Mouse (Mus musculus) right cerebral cortex, adult 2 months (tissue): ENCODE results near the gene Rap2a.

Experiments
- DNase-seq, 2 experiments: peaks; one replicate each; pipeline ENCODE4 v3.0.0; 2021 to 2022; ENCODE audit warnings: low spot score in 2 of 2

Gene Rap2a

DNA sequence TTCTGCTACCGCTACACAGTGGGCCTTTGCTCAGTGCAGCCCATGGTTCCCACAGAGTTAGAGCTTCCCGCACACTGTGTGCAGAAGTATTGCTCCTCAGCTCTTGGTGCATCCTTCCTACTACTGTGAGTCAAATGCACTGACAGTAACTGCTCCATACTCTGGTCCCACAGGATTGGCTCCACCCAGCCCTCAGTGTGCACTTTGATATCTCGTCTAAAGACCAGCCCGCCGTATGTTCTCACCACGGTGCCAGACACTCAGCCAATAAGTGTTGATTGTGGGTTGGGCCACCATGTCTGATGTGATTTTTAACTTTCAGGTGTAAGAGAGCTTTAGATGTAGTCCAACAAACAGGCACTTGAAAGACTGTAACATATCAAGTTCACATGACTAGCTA lies 21.4 kb downstream of the Rap2a start:
- no peak for DNase-seq

DNA sequence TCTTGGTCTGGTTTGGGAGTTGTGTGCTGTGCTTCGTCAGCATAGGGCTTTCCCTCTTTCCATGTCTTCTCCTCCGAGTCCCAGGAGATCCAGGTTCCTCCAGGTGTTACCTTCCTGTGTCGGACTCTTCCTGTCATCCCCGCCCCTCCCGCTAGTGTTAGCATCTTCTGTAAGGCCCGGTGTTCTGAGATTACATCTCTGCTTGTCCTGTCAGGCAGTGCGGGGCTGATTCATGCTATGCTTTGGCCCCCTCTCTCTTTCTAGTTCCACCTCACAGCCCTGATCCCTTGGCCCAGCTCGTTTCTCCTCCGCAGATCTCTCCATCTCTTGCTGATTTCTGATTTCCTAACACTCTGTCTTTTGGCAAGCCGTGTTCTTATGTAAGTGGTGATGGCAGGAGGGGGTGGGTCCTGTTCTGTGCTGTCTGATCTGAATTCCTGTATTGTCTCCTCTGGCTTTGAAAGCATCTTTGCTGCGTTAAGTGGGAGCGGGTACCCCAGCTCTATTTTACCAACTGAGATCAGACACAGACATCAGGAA lies 21.8 kb downstream of the Rap2a start:
- DNase-seq = peak in 1 of 2 experiments; percentile 56

DNA sequence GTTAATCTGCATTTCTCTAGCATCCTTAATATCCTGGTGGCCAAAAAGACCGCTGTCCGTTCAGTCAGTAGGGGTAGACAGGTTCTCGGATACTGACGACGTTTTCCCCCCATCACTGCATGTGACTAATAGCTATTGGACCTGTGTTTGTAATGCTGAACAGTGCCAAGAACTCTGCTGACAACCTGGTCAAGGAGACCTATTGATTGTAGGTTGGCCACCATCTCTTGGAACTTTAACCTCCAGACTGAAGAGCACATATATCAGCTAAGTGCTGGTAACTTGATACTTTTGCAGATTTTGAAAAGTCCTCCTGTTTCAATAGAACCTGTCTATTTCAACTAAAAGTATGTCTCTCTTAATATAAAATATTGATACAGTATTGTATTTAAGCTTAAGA lies 22.5 kb downstream of the Rap2a start:
- no peak for DNase-seq

DNA sequence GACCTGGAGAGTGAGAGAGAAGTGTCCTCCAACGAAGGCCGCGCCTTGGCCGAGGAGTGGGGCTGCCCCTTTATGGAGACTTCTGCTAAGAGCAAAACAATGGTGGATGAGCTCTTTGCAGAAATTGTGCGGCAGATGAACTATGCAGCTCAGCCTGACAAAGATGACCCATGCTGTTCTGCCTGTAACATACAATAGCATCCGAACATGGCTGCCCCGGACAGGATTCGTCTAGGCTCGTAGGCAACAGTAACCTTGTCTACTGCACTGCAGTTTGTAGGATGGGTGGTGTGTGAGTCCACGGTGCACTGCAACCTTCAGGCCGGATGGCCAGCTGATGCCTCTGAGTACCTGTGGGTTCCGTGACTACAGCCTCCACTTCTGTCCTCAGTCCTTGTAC lies 25.4 kb downstream of the Rap2a start:
- DNase-seq = no peak

DNA sequence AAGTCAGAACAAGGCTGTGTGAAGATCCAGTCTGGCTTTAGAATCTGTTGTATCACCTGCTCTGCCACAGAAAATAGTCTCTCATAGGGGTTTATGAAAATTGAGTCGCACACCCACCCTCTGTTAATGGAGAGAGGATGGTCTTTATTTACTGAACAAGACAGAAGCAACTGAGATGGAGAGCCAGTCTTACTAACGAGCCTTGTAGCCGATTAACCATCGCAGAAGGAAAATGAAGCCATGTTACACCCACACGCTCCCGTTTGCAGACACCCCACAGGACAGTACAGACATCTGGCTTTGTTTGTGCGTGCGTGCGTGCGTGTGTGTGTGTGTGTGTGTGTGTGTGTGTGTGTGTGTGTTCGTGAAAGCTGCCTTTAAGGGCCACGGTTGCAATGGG lies 26.2 kb downstream of the Rap2a start:
- no peak for DNase-seq

DNA sequence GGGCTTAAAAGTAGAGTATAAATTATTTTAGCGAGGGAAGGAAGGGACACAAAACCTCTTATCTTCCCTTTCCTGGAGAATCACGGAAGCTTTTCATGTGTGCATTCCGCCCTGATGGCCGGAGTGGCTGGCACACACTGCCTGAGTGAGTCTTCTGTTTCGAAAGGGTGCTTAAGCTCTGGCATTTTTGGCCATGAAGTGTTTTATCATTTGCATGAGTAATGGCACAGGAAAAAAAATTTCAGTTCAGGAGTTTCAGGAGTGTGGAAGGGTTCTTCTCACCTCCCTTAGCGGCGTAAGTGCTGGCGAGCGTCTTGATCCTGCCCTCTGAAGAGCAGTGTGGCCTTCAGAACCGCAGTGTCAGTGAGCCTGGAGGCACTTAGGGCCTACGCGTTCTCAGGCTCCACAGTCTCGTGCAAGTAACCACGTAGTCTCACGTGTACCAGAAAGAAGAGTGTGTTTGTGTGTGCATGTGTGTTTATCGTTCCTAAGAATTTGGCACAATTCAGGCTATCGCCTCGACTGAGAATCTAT lies 26.8 kb downstream of the Rap2a start:
- no peak for DNase-seq

DNA sequence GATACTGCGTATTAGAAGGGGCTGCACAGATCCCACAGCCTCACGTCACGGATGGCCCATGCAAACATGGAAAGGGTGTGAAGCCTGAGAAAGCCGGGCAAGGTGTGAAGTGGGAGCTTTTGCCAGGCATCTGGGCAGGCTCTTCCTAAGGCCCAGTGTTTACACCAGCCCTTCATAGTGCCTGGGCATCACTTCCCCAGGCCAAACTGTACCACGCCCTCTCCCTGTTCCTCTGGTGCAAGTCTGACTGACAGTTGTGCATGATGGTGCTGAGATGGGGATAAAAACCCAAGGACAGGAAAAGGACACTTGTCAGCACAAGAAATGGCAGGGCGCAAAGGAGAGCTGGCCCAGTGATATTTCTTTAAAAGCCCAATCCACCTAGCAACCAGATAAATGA lies 27.7 kb downstream of the Rap2a start:
- DNase-seq = no peak

DNA sequence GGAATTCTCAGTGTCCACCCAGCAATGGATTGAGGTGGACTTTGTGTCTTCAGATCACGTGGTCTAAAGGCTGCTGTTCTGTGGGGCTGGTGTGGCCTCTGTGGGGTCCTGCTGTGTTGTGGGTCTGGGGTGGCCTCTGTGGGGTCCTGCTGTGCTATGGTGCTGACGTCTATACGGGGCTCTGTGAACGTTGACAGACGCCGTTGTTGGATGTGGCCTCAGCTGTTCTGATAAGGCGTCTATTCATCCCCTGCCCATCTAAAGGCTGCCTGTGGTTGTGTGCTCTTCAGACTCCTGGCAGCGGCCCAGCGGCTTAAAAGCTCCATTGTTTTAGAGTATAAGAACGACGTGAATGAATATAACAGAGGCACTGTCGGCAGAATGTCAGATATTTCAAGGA lies 29.3 kb downstream of the Rap2a start:
- DNase-seq = no peak

DNA sequence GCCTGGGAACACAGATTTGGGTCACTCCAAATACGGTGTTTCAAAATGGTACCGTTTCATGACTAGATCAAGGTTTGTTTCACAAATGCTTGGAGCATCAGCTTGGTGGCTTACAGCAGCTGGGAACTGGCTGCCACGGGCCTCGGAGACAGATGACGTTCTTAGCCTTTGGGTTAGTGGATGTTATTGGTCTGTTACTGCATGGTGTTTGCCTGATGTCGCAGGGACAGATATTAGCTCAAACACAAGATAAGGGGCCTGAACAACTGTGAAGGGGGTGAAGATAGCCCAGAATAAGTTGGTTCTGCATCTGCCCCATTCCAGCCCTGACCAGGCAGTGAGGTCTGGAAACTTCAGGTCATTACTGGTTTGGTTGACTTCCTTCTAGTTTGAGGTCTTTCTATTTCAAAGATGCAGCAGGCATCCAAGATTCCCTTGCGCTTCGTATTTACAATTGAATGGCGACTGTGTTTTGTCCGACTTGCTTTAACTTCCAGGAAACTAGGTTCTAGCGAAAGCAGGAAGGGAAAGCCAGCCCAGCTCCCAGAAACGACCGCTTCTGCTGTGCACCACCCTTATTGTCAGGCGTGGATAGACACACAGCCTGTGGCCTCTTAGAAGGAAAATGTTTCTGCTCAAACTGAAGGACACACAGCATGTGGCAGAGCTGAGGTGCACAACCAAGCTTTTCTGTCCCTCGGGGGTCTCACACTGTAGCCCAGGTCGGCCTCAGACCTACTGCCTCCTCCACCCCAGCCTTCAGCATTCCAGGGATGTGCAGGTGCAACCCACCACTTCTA lies 30.5 kb downstream of the Rap2a start:
- no peak for DNase-seq

DNA sequence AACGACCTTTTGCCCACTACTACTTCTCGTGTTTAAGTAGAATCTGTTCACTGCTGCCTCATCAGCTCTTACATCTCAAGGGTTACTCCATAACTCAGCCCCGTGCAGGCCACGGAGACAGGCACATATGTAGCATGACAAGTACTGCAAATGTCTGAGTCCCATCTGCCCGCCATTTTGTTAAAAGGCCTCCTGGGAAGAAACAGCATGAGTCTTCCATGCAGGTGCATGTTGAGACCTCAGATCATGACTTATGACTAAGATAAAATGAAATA lies 31.1 kb downstream of the Rap2a start:
- no peak for DNase-seq

DNA sequence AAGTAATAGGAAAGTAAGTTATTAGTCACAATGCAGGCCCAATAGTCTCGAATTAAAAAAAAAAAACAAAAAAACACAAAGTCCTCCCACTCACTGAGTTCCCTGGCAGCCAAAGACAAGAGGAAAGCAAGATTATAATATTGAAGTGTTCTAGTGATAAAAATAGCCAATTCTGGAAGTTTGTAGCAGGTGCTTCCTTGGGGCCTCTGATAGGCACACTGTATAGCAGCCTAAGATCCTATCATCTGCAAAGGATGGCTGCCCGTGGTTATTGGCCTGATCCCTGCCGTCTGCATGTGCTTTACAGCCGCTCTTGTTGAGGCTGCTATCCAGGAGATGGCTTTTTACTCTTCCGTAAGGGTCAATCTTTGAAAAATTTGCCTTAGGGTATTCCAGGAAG lies 33.6 kb downstream of the Rap2a start:
- DNase-seq = no peak

DNA sequence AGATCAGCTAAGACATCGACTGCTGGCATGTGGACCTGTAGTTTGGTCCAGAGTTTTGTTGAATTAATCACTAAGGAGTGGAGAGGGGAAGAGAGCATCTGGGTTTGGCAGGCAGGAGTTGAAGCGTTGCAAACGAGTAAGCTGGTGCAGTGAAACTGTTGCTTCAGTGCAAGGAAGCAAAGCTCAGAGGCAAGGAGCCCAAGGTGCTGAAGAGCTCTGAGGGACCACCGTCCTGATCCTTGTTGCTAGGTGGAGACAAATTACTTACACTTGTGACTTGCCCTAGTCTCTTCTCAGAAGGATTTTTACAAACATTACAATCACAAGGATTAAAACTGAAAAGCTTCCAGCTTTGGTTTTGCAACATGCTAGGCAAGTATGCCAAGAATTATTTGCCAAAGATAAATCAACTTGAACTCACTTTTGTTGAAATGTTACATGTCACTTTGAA lies 36.6 kb downstream of the Rap2a start:
- DNase-seq = no peak

DNA sequence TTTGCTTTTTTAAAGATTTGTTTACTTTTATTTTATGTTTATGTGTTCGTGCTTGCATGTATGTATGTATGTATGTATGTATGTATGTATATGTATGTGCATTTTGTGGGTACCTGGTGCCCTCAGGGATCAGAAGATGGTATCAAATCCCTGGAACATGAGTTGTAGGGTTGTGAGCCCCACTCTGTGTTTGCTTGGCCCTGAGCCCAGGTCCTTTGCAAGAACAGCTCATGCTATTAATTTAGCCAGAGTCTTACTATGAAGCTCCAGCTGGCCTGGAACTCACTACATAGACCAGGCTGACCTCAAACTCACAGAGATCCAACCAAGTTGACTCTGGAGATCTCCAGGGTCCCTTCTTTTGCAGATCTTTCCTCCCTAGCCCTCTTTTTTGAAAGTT lies 37.1 kb downstream of the Rap2a start:
- no peak for DNase-seq

DNA sequence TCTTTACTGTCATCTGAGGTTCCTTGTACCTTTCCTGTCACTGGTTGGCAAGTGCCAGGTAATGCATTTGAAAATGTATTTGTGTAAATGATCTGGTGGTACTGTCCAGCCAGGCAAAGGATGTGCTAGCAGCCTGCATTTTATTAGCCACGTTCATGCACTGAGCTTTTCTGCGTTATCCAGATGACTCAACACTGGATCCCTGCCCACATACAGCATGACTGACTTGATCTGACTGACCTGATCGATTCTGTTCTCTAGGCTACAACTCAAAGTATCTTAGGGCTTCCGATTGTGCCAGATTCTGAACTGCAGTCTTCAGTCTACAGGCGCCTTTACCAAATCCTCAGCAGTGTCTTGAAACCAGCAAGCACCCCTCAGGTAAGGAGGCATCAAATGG lies 40.5 kb downstream of the Rap2a start:
- DNase-seq = no peak

DNA sequence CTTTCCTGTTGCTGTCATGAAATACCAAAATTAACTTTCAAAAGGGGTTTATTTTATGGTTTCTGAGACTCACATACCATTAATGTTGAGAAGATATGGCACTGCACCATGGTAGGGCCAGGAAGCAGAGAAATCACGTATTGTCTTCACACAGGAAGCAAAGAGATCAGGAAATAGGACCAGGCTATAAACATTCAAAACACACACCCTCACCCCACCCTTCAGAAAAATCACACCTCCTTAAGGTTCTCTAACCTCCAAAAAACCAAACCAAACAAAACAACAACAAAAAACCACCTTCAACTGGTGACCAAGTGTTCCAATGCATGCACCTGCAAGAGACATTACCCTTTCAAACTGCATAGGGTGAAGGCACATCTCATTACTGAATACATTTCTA lies 41.7 kb downstream of the Rap2a start:
- DNase-seq = no peak

DNA sequence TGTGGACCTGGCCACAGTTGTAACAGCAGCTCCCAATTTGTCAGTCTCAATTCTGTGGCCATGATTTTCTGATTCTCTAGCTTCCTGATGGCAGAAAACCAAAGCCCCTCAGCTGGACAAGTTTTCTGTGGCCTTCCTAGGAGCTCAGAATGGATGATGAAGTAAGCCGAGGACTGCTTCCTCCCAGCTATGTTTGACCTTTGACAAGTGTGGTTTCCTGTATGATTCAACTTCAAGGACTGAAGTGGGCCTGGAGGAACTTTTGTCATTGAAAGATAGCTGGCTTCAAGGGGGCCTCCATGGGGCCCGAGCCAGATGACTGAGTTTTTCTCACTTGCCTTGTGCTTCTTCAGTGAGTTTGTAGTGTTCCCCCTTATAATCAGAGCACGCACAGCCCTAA lies 42.6 kb downstream of the Rap2a start:
- no peak for DNase-seq

DNA sequence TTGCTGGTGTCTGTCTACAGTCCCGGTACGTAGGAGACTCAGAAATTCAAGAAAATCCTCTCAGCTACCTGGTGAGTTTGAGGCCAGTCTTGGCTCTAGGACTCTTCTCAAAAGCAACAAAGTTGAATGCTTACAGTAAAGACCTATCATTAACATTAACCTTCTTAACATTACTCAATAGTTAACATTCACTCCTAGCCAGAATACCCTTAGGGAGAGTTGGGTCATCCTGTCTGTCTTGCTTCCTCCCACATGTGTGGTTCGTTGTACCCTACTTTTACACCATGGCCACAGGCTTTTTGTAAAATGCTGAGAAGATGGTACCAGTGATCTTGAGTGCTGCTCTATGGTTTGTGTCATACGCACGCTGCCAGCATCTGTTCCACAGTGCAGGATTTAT lies 45.1 kb downstream of the Rap2a start:
- DNase-seq = no peak

DNA sequence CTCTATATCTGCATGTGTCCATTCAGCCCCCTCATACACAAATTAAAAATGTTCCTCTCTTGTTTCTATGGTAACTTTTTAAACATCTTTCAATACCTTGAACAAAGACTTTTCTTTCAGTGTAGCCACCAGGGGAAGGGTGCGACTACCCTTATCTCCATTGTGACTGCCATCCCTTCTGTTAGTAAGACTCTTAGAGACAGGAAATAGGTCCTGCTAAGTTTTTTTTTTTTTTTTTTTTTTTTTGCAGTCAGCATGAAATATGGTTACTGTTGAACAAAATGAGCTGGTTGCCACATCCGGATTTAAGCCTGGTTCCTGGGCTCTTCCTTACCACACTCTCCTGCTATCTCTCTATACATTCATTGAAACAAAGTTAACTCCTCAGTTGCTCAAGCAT lies 47.4 kb downstream of the Rap2a start:
- DNase-seq = no peak

DNA sequence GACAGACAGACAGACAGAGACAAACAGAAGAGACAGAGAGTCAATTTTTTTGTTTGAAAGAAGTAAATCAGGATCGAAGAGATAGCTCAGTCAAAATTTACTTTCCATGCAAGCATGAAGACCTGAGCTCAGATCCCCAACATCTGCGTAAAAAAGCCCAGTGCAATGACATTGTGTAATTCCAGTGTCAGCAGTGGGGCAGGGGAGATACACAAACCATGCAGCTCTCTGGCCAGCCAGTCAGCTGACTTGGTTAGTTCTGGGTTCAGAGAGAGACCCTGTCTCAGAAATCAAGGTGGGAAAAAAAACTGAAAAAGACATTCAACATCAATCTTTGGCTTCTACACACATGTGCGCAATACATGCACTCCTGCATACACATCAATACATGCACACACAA lies 55.1 kb downstream of the Rap2a start:
- no peak for DNase-seq

DNA sequence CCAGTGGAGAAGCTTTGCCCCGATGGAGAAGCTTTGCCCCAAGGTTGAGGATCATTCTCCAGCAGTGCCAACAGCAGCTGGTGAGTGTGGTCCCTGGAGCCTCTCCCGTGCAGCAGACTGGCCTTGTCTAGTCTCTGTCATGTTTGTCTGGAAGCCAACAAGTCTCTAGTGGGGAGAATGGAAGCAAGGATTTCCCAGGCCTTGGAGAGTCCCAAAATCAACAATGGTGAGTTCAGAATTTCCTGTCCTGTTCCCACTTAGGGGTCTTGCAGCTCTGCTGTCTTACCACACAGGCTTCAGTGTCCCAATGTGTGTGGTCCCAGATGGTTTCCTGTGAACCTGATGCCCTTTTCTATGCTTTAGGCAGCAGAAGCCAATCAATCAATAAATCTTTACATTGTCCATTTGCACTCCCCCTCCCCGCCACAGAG lies 56.6 kb downstream of the Rap2a start:
- no peak for DNase-seq

DNA sequence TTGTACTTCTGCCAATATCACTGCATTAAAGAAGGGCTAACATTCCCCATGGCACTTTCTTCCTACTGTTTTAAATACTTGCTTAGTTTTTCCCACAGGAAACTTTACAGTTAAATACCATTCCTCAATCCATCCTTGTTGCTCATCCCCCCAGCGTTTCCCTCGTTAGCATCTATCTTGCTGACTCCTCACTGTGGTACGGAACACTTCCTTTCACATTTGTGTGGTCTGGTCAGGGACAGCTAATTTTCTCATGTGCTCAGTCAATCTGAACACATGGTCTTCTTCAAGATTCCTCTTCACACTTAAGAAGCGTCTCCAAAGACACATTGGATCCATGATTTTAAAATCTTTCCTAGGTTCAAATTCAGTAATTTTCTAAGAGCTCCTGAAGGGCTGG lies 57.2 kb downstream of the Rap2a start:
- no peak for DNase-seq

DNA sequence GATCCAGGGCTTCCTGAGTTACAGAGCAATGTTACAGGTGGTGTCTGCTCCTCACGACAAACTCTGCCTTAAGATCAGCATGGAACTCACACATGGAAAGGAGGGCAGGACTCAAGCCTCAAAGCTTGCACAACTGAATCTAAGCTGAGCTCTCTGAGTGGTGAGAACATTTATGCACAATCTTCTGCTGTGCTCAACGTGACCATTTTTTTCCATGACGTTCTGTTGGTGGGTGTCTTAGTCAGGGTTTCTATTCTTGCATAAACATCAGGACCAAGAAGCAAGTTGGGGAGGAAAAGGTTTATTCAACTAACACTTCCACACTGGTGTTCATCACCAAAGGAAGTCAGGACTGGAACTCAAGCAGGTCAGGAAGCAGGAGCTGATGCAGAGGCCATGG lies 57.7 kb downstream of the Rap2a start:
- peak in 1 of 2 experiments; percentile 19 for DNase-seq

DNA sequence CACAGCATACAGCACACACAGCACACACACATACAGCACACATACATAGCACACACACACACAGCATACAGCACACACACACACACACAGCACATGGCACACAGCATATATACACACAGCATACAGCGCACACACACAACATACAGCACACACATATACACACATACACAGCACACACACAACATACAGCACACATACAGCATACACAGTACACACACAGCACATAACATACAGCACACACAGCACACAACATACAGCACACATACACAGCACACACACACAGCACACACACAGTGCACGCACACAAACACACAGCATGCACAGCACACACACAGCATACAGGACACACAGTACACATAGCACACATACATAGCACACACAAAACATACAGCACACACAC lies 60.9 kb downstream of the Rap2a start:
- no peak for DNase-seq

DNA sequence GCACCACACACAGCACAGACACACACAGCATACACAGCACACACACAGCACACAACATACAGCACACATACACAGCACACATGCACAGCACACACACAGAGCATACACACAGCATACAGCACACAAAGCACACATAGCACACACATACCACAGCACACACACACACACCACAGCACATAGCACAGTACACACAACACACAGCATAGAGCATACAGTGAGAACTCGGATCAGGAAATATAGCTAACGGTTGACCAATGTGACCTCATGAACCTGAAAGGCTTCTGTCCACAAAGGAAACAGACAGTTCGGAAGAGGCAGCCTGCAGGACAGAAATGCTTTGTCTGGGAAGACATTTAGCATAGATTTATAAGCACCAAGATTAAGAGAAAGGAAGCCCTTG lies 61.4 kb downstream of the Rap2a start:
- no peak for DNase-seq
